Mouse (Mus musculus) thymus, postnatal 36 days (tissue): ENCODE data around the gene Slc25a17.

Source experiments
- DNase-seq, 2 experiments: peaks; one replicate each; pipeline ENCODE4 v3.0.0; 2022; ENCODE audit warnings: mixed read lengths in 2 of 2

The Slc25a17 gene

GRCm38 (mm10) chr15:81360345-81361021 is at the start of gene Slc25a17:
Slc25a17 (minus strand) TSS chr15:81360812.
- DNase-seq: peak; percentile 93 to 96

DNA sequence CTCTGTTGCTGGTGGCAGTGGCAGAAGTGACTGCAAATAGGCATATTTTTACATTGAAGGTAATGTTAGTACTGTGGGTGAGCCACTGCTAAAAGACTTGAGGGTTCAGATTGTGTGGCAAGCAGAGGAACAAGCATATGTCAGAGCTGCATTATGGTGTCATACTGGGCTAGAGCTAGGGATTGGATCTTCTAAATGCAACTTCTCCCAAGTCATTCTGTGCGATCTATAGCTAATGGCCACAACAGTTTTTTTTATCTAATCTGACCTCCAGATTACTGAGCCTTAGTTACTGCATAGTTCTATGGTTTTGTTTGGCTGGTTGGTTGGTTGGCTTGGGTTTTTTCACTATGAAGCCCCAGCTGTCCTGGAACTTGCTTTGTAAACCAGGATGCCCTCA is 47.6 kb upstream of the Slc25a17 start, which contains the start of gene Dnajb7:
Dnajb7 (minus strand) TSS at position 101 of the 400 bp plus-strand sequence.
- no peak for DNase-seq

DNA sequence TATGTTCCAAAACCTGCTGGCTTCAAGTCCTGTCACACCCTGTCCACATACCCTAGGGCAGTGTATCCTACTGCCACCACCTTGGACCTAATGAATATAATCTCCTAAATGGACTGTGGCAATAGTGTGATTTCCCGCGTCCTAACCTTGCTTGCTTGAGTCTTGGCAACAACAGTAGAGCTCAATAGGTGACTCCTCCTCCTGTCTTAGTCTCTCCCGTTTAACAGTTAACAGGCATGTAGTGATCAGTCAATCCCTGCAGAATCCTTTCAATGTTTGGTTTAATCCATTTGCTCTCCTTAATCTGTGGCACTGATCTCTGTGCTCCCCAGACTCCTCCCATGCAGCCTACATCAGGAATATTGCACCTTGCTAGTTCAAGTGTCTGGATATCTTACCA is 44.4 kb upstream of the Slc25a17 start:
- DNase-seq: no peak

GRCm38 (mm10) chr15:81399638-81400315 is 39.2 kb upstream of the Slc25a17 start, which contains the start of the genes St13 and Xpnpep3:
St13 (minus strand) TSS chr15:81400077.
Xpnpep3 (plus strand) TSS chr15:81400138.
- peak; percentile 95 to 97 for DNase-seq

- DNase-seq: no peak
These were observed 38.7 kb upstream of the Slc25a17 start for GRCm38 (mm10) chr15:81399297-81399637.

DNA sequence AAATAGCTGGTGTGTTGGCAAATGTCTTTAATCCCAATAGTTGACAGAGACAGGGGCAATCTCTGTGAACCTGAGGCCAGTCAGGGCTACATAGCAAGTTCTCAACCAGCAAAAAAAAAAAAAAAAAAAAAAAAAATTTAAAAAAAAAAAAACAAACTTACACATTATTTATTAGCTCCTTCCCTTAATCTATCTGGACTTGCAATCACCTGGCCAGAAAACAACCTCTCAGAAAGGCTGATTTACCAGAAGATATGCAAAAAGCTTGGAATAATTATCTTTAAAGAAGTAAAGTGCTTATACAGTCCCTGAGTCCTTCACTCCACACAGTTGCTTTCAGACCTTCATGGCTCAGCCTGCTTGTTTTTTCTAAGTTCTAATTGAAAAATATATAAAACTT is 37.6 kb upstream of the Slc25a17 start:
- no peak for DNase-seq

DNA sequence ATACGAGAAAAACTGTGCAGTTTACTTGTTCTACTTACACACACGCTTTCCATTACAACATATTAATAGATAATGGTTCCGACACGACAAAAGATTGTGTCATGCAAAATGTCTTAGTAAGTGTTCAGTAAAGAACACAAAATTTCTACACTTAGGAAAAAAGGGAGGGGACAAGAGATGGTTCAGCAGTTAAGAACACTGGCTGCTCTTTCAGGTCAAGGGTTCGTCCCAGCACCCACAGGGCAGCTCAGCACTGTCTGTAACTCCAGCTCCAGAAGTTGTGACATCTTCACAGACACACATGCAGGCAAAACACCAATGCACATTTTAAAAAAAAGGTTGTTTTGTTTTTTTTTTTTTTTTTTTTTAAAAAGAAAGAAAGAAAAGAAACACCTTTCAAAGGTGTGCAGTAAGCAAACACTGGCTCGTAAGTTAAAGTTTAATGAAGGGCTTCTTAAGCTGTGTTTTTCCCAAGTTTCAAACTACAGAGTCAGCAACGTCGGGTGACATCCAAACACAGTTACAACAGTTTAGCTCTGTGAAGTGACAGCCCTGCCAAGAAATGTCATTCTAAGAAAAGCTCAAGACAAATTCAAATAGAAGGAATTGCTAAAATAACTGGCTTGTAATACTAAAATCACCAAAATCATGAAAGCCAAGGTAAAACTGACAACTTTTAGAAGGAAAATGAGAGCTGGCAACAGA is 33.8 kb upstream of the Slc25a17 start:
- no peak for DNase-seq

DNA sequence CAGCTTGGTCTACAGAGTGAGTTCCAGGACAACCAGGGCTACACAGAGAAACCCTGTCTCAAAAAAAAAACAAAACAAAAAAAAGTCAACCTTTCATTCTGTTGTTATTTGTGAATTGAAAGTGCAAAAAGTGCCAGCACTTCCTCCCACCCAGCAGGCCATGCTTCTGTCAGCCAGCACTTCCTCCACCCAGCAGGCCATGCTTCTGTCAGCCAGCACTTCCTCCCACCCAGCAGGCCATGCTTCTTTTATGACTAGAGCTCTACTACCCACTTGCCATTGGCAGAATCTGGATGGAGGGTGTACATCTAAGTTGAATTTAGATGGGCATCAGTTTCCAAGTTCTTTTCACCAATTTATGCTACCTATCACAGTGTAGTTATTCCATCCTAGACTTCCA is 32.4 kb upstream of the Slc25a17 start:
- peak; percentile 35 to 53 for DNase-seq

DNA sequence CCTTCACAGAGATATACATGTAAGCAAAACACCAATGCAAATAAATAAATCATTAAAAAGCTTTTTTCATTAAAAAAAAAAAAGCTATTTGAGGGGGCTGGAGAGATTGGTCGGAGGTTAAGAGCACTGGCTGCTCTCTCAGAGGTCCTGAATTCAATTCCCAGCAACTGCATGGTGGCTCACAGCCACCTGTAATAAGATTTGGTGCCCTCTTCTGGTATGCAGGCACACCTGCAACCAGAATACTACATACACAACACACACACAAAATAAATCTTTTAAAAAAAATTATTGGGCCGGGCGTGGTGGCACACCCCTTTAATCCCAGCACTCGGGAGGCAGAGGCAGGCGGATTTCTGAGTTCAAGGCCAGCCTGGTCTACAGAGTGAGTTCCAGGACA is 25.7 kb upstream of the Slc25a17 start:
- DNase-seq: no peak

GRCm38 (mm10) chr15:81378845-81379244 is 18.2 kb upstream of the Slc25a17 start:
- no peak for DNase-seq

DNA sequence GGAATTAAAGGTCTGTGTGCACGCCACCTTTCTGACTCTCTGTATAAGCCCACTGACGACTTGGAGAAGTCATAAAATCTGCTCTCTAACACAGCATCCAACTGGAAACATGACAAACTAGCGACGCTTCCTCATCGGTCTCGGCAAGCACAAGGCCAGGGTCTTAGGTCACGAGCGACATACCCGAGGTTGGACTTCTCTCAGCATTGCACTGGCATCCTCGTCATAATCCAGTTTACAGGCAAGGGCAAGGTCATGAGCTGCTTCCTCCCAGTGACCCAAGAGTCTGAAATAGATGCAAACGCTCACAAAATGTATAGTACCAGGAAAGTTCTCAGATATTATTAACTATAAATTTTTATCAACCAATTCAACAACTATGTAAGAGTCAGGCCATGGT is 14.0 kb upstream of the Slc25a17 start:
- no peak for DNase-seq

DNA sequence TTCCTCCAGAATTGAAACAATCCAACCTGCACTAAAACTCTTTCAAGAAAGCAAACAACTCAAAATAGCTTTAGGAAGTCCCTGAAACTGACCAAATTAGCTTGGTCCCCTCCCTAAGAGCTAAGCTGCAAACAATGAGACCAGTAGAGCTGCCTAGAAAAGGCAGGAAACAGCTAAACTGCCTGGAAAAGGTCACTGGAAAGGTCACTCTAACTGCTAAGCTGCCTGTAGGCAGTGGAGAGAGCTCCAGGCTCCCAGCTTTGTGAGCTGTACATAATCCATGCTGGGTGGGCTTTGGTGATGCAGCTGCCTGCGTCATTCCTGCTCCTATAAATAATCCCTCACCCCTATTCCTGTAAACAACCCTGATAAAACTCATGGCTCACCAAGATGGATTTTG is 9.7 kb upstream of the Slc25a17 start:
- no peak for DNase-seq

- DNase-seq: no peak
These were observed 8.0 kb upstream of the Slc25a17 start for GRCm38 (mm10) chr15:81368601-81369000.

DNA sequence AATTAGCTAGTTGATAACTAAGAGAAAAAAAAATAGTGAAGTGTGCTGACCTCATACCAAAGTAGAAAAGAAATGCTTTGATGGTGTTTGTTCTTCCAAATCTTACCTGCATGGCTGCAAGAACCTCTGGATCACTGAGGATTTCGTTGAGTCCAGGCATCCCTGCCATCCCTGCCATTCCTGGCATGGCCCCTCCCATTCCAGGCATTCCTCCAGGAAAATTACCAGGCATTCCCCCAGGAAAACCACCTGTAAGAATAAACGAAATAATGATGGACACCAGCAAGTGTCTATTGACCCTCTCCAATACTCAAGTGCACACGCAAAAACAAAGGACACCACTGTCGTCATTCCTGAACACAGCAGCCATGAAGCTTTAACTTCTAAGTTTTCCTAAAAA is 5.6 kb upstream of the Slc25a17 start:
- no peak for DNase-seq

- no peak for DNase-seq
These were observed 4.6 kb upstream of the Slc25a17 start for GRCm38 (mm10) chr15:81365246-81365645.

GRCm38 (mm10) chr15:81364271-81364670 is 3.7 kb upstream of the Slc25a17 start:
- no peak for DNase-seq

- no peak for DNase-seq
These were observed 1.9 kb upstream of the Slc25a17 start for GRCm38 (mm10) chr15:81362501-81362900.

DNA sequence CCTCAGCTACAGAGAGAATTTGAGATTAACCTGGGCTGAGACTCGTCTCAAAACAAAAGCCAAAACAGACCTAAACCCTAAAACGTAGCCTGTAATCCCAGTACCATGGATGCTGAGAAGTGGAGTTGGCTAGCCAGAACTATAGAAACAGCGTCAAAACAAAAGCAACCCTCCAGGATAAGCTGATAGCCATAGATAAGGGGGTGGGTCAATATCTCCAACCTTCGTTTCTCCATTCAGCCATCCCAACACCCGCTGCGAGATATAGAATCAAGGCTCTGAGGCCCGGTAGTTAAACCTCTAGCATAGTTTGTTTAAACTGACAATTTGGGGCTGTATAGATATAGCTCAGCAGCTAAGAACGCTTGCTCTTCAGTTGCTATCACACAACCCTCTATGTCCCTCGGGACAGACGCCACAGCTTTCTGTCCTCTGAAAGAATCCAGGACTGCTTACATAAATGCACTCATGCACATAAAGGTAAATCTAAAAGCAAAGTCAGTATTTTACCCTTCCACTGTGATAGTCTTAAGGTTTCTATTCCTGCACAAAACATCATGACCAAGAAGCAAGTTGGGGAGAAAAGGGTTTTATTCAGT is 904 bp upstream of the Slc25a17 start:
- DNase-seq: no peak

DNA sequence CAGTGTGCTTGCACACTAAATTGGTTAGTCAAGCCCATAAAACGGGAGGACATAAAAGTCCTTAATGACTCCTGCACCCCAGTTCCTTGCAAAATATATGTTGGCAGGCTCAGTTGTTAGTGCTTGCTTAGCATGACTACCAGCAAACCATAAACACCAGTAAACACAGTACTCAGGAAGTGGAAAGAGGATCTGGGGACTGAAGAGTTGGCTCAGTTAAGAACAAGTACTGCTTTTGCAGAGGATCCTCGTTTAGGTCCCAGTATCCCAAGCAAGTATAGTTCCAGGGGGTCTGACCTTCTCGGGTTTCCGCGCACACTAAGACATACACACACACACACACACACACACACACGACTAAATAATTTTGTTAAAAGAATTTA is 401 bp upstream of the Slc25a17 start:
- DNase-seq: no peak

DNA sequence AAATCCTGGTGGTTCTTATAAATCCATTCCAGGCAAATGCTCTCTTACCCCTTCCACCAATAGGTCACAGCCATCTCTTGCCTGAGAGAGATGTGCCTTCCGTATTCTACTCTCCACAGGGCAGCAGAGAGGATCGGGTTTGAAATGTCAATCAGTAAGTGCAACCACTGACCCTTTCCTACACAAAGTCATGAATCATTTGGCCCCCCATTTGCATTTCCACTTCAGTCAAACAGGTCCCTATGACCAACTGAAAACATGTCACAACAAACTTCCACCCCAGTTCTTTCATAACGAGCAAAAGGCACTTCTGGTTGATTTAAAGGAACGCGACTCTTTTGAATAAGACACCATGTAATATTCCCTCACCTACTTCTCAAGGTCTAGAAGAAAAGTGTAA is 1.2 kb downstream of the Slc25a17 start:
- no peak for DNase-seq

GRCm38 (mm10) chr15:81358943-81359342 is 1.7 kb downstream of the Slc25a17 start:
- DNase-seq: no peak

GRCm38 (mm10) chr15:81356946-81357345 is 3.7 kb downstream of the Slc25a17 start:
- no peak for DNase-seq

GRCm38 (mm10) chr15:81355146-81355761 is 5.4 kb downstream of the Slc25a17 start:
- DNase-seq: peak; percentile 52 to 67
